Mouse (Mus musculus) liver, adult 2 months (tissue): ENCODE measurements at regions not wholly inside any gene's neighbourhood (a gene's known extent, or its start where the extent isn't known, plus 50 kb on each side); places are given as distances from the start of the nearest gene placed in this dataset.

ENCODE experiments used
- CTCF ChIP-seq: fragments of 200-500 bp; IDR thresholded peaks from 2 replicates; pipeline ENCODE4 v1.5.1; 2011; ENCODE audit warnings: low read depth, low read length, control low read depth
- POLR2A ChIP-seq: fragments of 200-500 bp; IDR thresholded peaks from 2 replicates; pipeline ENCODE4 v1.6.1; 2011; ENCODE audit warnings: low read length, control low read depth; ENCODE audit not compliant: insufficient read depth; ENCODE audit errors: extremely low read depth

GRCm38 (mm10) chr17:88248625-88249024 is 183.5 kb upstream of the Fbxo11 start:
- TF ChIP-seq POLR2A (no peak), CTCF (no peak)
